Mouse (Mus musculus) 3134 (cell line): Measurements from ENCODE around the gene Cdc42se1.
A peak's percentile ranks its signal among the peaks of the same experiment; 100 is the strongest.

ENCODE experiments used
- DNase-seq: peaks from one replicate; pipeline ENCODE4 v3.0.0-alpha.2; 2011; ENCODE audit warnings: low spot score; ENCODE audit not compliant: insufficient read length; ENCODE audit errors: extremely low read depth

Gene Cdc42se1

DNA sequence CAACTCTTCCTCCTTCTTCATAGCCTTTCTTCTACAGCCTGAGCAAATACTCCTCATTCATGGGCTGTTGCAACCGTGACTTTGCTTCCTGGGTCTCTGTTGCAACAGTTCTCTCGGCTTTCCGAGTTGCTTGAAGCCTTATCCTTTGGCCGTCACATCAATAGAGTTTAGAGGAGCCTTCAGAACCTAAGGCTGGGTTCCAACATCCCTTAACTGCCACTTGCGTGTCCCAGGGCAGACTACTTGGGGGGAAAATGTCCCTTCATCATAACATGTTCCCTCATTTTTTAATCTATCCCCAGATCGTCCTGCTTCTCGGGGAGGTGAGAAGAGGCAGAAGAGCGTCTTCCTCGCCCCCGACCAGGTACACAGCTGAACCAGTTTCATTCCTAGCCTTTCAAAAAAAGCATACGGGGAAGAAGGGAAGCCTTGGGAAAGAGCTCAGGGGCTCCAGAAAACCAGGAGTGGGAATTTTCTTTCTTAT lies 53.9 kb downstream of the Cdc42se1 start:
- peak; percentile 52 for DNase-seq

DNA sequence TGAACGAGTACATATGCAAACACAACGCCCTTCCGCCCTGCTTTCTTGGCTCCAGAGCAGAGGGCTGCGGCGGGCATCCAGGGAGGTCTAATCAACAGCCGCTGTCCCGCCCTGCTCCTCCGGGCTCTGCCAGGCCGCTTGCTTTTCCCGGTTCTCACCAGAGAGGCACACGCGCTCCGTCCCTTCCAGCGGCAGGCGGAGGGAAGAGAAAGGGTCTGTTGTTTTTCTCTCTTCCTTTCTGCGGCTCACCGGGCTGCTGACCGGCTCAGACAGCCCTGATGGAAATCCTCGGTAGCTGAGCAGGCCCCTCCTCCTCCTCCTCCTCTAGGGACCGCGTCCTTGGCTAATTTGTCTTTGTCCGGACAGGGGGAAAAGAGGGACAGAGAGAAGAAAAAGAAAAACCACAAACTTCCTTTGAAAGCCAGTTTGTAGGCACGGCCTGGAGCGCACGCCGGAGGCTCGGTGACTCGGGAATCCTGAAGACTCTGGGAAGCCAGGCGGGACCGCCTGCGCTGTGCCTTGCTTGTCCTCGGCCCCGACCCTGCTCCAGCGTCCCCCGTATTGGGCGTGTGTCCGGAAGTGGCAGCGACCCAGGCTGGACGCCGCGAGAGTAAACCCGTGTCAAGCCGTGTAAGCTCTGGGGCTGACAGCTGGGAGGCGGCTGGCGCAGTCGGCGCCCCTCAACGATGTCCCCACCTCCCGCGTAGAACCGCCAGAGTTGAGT lies 54.5 kb downstream of the Cdc42se1 start:
- peak; percentile 88 for DNase-seq

DNA sequence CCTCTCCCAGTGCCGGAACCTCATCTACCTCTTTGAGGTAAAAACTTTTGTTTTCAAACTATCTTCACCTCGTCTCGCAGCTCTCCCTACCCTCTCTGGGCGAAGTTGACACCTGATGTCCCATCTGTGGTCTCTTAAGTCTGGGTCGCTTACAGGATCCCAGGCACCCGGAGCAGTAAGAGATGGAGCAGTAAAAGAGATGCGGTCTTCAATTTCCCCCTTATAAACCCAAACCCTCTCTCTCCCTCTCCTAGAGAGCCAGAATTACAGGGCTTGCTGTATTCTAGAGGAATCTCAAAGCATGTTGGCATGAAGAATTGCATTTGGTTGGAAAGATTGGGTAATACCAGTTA lies 55.0 kb downstream of the Cdc42se1 start:
- no peak for DNase-seq

DNA sequence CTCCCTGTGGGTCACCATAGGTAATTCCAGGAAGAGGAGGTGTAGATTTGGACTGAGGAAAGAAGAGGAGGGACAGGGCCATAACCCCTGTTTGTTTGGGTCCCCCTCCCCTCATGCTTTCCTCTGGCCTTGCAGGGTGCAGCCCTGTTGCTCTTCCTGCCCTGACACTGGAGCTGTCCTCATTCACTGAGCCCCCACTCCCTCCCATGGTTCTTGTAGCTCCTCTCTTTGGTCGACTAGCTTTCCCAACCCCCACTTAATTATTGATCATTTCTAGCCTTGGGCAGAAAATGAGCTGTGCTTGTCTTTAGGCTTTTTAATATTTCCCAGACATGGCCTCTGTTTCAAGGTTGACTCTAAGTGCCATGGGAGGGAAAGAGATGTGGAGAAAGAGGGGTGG lies 55.5 kb downstream of the Cdc42se1 start:
- DNase-seq = no peak

DNA sequence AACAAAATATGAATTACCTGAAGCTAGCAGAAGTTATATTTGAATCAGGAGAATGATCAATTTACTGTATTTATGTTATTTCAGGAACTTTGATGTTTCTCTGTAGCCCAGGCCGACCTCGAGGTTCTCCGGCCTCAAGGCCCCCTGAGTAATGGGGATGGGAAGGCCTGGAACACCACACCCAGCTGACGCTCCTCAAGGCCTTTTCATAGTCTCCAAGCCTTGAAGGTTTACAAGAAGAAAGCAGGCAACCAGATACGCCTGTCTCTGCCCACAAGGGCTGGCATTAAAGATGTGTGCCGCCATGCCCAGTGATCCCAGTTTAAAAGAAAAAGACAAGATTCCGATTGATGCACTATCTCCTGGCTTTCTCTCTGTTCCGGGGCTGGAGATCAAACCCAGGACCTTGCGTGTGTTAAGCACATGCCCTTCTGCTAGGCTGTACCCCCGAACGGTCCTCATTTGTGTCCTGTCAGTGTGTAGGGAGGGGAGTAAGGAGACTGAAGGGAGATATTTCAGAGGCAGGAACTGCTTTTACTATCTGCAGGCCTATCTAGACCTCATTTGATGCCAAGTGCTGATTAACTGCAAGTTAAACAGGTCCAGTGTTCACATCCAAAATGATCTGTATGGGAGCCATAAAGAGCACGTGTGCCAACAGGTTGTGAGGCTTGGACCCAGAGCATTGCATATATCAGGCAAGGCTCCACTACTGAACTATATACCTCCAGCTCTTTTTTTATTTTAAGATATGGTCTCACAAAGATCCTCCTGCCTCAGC lies 56.2 kb downstream of the Cdc42se1 start:
- no peak for DNase-seq

DNA sequence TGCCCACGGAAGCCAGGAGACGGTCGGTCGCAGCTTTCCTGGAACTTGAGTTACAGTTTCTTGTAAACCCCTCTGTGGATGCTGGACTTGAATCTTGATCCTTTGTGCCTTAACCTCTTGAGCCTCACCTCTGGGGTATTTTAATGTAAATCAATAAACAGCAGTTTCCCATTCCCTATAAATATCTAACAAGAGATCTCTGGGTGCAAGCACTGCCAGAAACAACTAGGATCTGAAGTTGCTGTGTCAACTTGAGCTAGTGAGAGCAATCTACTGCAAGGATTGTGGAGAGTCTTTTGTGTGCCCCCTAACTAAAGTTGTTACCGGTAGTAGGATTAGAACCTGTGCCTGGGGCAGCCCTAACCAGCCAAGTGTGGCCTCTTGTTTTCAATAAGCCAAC lies 56.9 kb downstream of the Cdc42se1 start:
- DNase-seq = no peak
